Mouse (Mus musculus): Measurements from ENCODE around the gene Adora3.

The Adora3 gene

GRCm38 (mm10) chr3:105870558-105870957 is at the start of gene Adora3, which contains the start of gene Tmigd3:
TSS of gene Adora3 (plus strand) at chr3:105870858.
TSS of gene Tmigd3 (plus strand) at chr3:105870903.
- no peak for DNase-seq (ENCODE audit: low spot score in 2 of 2)

GRCm38 (mm10) chr3:105821504-105821903 is 49.2 kb upstream of the Adora3 start:
- DNase-seq (ENCODE audit: low spot score in 2 of 2) = no peak

- DNase-seq (ENCODE audit: low spot score in 2 of 2) = no peak
Observed at GRCm38 (mm10) chr3:105823609-105824008, 47.0 kb upstream of the Adora3 start.

- DNase-seq (ENCODE audit: low spot score in 2 of 2) = no peak
Observed at GRCm38 (mm10) chr3:105824103-105824502, 46.6 kb upstream of the Adora3 start.

- DNase-seq (ENCODE audit: low spot score in 2 of 2) = no peak
Observed at GRCm38 (mm10) chr3:105824704-105825103, 46.0 kb upstream of the Adora3 start.

GRCm38 (mm10) chr3:105825501-105826161 is 45.0 kb upstream of the Adora3 start:
- DNase-seq (ENCODE audit: low spot score in 2 of 2) = no peak

GRCm38 (mm10) chr3:105831584-105831983 is 39.1 kb upstream of the Adora3 start:
- DNase-seq (ENCODE audit: low spot score in 2 of 2) = no peak

- no peak for DNase-seq (ENCODE audit: low spot score in 2 of 2)
Observed at GRCm38 (mm10) chr3:105835875-105836274, 34.8 kb upstream of the Adora3 start.

GRCm38 (mm10) chr3:105836883-105837282 is 33.8 kb upstream of the Adora3 start:
- no peak for DNase-seq (ENCODE audit: low spot score in 2 of 2)

GRCm38 (mm10) chr3:105838655-105839054 is 32.0 kb upstream of the Adora3 start:
- no peak for DNase-seq (ENCODE audit: low spot score in 2 of 2)

- DNase-seq (ENCODE audit: low spot score in 2 of 2) = no peak
Observed at GRCm38 (mm10) chr3:105839836-105840235, 30.8 kb upstream of the Adora3 start.

- DNase-seq (ENCODE audit: low spot score in 2 of 2) = no peak
Observed at GRCm38 (mm10) chr3:105846294-105847069, 24.2 kb upstream of the Adora3 start.

GRCm38 (mm10) chr3:105853781-105854180 is 16.9 kb upstream of the Adora3 start:
- DNase-seq (ENCODE audit: low spot score in 2 of 2) = no peak

GRCm38 (mm10) chr3:105854786-105855185 is 15.9 kb upstream of the Adora3 start:
- DNase-seq (ENCODE audit: low spot score in 2 of 2) = no peak

GRCm38 (mm10) chr3:105857513-105857912 is 13.1 kb upstream of the Adora3 start:
- DNase-seq (ENCODE audit: low spot score in 2 of 2) = no peak

- DNase-seq (ENCODE audit: low spot score in 2 of 2) = no peak
Observed at GRCm38 (mm10) chr3:105861747-105862366, 8.8 kb upstream of the Adora3 start.

- DNase-seq (ENCODE audit: low spot score in 2 of 2) = no peak
Observed at GRCm38 (mm10) chr3:105864123-105864522, 6.5 kb upstream of the Adora3 start.

GRCm38 (mm10) chr3:105865122-105865521 is 5.5 kb upstream of the Adora3 start:
- DNase-seq (ENCODE audit: low spot score in 2 of 2) = peak in 1 of 2 experiments; percentile 34

GRCm38 (mm10) chr3:105868135-105868534 is 2.5 kb upstream of the Adora3 start:
- no peak for DNase-seq (ENCODE audit: low spot score in 2 of 2)

GRCm38 (mm10) chr3:105872034-105872433 is 1.4 kb downstream of the Adora3 start:
- no peak for DNase-seq (ENCODE audit: low spot score in 2 of 2)

GRCm38 (mm10) chr3:105872579-105872978 is 1.9 kb downstream of the Adora3 start:
- no peak for DNase-seq (ENCODE audit: low spot score in 2 of 2)
